Mouse (Mus musculus): ENCODE results near the gene Abcb4.
"Not testable (repeated sequence)": the region's sequence is repeated elsewhere in the genome, so short reads cannot be mapped to it uniquely, and the experiment has no call there.

The Abcb4 gene

DNA sequence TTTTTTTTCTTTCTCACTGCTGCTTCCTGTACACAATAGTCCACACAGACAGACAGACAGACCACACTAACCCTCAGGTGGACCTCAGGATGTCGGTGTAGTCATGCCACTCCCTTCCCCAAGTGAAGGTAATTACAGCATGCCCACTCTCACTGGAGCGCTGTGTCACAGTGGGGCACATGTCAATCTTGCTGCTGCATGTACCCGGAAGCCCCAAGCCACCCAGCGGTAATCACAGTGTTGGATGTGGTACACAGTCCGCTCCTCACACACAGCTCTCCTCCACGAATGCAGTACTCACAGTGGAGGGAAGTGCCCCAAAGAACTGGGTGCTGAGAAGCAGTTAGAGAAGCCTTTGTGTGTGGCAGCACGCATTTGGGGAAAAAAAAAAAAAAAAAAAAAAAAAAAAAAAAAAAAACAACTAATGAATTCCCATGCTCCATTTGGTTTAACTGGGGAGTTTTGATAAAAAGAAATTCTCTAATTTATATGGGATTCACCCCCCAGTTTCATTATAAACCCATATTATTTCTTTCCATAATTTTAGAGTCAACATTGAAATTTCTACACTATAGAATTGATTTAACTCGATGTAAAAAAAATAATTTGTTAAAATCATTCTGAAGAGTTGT, 18.2 kb downstream of the Abcb4 start:
- no peak for DNase-seq (ENCODE audit: low spot score)

DNA sequence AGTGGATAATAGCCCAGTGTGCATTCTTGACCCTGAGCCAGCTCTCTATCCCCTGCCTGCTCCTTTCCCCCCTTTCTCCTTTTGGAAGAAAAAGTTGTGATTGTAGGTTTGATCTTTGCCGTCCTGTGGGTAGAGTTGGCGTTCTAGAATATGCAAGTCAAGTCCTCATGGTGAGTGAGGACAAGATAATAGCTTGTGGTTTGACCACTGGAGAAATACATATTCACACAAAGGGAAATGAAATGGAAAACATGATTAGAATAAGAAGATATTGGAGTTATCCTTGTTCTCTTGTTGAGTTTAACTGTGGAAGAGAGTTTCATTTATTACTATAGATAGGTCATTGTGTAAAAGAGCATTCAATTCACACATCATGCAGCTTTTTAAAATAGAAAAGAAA, 22.9 kb downstream of the Abcb4 start:
- DNase-seq (ENCODE audit: low spot score) = no peak

DNA sequence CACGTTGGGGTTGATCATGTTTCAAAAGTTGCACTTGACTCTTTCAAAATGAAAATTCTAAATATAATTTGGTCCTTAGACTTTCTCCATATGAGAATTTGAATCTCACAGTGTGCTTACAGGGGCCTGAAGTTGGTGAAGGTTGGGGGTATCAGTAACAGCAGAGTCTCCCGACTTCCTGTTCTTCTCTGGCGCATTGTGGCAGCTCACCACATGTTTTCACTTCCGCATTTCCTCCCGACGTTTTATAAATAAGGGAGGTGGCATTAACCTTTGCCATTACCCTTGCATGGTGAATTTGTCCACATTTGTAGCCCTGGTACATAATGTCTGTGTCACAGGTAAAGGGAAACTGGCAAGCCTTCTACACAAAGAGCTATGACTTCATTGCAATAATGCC, 23.6 kb downstream of the Abcb4 start:
- no peak for DNase-seq (ENCODE audit: low spot score)

DNA sequence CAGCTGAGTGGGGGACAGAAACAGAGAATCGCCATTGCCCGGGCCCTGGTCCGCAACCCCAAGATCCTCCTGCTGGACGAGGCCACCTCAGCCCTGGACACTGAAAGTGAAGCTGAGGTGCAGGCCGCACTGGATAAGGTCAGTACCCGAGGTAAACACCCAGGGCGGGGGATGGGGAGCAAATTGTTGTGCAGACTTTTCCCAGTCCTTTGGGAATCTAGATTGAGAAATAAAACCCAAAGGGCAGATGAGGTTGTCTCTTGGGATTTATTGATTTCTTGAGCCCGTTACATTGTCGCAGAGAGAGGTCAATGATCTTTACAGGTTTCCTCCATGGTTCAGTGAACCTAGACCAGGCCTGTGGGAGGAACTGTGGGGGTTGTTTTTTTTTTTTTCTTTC, 34.9 kb downstream of the Abcb4 start:
- no peak for DNase-seq (ENCODE audit: low spot score)

DNA sequence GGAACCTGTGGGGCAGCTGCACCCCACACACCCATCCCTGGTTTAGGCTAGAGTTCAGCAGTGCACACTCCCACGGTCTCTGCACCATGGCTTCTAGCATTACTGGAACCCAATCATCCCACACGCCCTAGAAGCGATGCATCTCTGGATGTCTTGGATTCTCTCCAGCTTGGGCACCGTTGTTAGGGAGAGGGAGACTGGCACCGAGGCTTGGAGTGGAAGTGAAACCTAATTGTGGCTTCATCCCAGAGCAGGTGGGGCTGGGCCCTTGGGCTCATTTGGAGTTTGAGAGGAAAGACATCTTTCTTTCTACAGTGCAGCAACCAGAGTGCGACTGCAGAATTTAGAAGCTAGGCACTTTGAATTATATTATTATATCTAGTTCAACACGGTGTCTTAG, 44.4 kb downstream of the Abcb4 start:
- DNase-seq (ENCODE audit: low spot score) = no peak

DNA sequence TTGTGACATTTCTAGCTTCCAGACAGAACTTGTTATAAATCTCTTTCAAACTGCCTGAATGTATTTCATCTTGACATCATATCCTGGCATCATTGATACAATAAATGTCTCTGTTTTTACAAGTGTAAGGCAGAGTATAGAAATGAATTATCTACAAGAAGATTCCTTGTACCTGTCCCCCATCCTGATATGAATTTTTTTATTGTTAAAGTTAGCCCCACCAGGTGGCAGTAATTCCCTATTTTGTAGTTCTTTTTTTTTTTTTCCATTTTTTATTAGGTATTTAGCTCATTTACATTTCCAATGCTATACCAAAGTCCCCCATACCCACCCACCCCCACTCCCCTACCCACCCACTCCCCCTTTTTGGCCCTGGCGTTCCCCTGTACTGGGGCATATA, 47.7 kb downstream of the Abcb4 start:
- DNase-seq (ENCODE audit: low spot score) = not testable (repeated sequence)

DNA sequence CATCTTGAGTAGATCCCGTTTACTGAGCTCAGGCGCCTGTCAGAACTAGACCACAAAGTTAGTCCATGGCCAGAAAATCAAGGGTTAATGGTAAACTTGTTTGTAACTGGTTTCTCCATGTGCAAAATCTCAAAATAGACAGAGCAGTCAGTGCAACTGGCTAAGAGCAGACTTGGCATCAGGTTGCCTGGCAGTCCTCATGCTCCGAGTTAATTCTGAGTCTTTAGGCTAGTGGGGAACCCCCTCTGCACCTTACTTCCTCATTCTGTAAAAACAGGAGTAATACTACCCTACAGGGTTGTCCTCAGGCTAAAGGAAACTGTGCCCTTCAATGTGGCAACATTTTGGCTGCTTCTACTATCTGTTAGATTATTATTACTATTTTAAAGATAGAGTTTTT, 50.3 kb downstream of the Abcb4 start:
- no peak for DNase-seq (ENCODE audit: low spot score)

DNA sequence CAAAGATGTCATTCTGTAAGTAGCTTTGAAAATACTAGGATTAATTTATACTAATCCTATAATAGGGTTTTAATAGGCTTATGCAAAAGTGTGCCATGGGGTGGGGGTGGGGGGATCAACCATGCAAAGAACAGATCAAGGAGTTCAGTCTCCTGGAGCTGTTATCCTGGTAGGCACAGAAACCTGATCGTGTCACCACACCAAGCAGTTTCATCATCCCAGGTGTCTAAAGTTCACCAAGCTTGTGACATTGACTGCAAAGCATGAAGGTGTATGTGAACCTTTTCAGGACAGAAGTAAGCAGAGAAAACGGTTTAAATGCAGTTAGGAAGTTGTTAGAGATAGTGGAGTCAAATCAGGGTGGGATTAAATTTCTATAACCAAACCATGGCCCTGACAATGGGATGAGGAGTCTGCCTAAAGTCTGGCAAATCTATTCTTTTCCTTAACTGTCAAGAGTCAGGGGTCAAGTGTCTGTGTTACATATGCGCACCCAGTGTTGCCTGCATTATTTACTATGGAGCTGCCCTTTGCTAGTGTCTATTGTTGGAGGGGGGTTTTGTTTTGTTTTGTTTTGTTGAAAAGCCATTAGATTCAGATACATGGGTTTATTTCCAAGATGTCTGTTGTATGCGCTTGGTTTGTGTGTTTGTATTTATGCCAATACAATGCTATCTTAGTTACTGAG, 54.0 kb downstream of the Abcb4 start:
- no peak for DNase-seq (ENCODE audit: low spot score)

DNA sequence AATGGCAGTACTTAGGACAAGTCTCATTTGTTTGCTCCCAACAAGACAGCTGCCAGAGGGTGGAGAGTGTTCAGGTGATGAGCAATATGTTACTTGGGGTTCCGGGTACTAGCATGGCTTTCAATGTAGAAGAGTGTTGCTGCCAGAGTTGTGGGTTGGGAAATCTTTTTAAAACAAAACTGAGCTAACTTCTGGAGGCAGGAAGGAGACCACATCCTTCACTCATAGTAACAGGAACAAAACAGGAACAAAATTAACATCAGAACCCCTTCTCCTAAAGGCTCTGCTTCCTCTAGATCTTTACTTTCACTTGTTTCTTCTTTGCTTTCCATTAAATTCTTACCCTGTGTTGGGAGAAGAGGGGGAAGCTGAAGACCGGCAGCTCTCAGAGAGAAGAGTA, 60.1 kb downstream of the Abcb4 start:
- no peak for DNase-seq (ENCODE audit: low spot score)

DNA sequence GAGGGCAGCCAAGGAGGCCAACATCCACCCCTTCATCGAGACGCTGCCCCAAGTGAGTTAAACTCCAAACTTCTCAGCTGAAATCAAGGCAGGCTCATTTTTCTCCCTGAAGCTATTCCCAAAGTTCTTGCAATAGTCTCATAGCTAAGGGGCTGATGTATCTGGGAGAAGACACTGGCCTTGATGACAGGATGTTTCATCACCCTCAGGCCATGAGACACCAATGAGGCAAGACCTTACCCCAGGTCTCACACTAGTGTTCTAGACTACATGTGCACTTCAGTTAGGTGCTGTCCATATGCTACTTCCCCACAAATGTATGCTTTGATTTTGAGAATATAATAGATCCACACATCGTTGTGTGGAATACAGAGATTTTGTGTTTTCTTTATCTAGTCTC, 62.0 kb downstream of the Abcb4 start:
- DNase-seq (ENCODE audit: low spot score) = no peak

DNA sequence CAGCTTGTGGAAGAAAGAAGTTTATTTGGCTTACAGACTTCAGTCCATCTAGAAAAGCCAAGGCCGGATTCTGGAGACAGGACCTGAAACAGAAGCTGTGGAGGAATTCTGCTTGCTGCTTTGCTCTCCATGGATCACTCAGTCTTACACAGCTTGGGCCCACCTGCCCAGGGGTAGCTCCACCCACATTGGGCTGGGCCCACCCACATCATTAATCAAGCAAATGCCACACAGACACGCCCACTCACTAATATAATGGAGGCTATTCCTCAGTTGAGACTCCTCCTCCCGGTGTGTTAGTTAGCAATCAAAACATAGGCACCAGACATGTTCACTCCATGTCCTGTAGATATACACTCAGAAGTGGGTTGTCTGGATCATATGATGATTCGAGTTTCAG, 67.0 kb downstream of the Abcb4 start:
- DNase-seq (ENCODE audit: low spot score) = no peak

DNA sequence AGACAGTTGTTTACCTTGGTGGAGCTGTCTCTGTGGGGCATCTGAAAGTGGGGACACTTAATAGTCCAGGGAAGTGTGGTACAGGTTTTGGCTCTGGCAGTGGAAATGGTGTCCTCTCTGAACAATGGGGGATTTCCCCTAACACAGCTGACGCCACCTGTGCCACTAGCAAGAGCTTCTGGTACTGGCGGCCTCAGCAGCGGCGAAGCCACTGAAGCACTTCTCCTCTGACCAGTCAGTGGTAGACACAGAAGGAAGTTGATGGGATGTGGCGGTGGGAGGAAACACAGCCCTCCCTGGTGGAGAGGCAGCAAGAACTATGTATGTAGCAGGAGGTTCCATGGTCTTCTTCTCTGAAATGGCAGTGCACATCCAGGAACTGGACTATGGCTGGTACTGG, 71.0 kb downstream of the Abcb4 start:
- DNase-seq (ENCODE audit: low spot score) = no peak

DNA sequence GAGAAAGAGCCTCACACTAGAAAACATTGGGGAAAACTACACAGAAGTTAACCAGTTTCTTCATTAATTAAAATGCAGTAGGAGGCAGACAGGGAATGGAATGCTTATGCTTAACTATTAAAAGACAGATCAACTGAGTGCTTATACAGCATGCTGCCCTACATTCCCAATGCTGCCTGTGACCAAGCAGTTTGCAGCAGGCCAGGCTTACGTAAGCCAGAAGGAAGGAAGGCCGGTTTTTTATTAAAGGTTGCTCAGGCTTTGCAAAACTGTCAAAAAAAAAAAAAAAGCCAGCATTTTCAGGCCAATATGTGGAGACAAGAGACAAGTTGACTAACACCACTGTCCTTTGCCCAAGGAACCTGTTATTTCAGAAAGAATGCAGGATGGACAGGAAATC, 77.2 kb downstream of the Abcb4 start:
- no peak for DNase-seq (ENCODE audit: low spot score)

DNA sequence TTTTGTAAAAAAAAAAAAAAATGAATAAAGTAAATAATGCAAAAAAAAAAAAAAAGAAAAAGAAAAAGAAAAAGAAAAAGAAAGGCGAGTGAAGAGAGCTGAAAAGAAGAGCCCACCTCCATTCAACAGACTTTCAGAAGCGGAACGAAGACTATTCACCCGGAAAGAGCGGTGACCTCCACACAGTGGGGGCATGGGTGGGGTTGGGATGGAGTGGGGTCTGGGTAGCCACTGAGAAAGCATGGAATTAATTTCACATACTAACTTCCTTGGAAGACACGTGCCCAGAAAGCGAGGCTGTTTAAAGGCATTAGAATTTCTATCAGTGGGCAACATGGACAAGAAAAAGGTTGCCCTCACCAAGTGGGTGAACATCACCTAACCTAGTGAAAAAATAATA, 78.8 kb downstream of the Abcb4 start:
- DNase-seq (ENCODE audit: low spot score) = no peak

DNA sequence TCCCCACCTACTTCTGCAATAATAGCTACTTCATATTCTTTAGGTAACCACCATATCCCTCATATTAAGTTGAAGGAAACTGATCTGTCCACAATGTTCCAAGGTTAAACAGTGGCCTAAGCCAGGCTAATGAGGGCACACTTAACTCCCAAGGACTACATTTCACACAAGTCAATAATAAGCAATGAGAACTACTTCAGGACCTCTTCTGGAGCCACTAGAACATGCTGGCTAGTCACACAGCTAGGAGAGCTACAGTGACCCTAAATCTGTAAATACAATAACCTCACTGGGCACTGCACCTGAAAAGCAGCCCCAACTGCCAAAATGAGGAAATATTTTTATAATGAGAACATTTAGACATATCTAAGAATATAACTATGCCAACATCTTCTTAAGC, 81.2 kb downstream of the Abcb4 start:
- DNase-seq (ENCODE audit: low spot score) = no peak

DNA sequence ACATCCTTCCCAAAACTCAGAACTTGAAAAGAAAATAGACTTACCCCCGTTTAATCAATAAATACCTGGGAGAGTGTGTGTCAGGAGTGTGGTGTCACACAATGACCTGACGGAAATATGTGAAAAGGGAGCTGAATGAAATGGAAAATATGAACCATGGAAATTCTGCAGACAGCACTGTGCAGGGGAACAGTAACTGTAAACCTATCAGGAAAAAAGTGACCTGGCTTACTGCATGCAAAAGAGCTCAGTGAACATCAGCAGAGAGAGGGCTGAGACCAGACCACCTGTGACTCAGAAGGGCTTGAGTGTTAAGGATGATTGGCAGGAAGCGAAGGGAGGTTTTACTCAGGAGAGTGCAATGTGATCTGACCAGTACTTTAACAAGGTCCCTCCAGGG, 92.0 kb downstream of the Abcb4 start:
- no peak for DNase-seq (ENCODE audit: low spot score)

DNA sequence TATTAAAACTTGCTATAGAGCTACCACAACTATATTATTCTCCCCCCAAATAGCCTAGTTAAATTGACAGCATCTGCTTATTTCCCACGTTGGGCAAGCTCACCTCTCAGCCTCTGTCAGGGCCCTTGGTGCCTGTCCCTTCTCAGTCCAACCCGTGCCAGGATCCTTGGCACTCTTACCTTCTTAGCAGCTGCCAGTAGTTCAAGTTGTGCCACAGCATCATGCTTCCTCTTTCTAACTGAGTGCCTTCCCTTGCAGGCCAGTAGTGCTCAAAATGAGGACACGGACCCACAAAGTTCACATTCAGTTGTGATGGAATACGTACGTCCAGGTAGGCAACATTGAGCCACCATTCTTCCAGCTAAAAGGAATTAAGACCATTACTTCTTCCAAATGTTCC, 94.4 kb downstream of the Abcb4 start:
- no peak for DNase-seq (ENCODE audit: low spot score)

DNA sequence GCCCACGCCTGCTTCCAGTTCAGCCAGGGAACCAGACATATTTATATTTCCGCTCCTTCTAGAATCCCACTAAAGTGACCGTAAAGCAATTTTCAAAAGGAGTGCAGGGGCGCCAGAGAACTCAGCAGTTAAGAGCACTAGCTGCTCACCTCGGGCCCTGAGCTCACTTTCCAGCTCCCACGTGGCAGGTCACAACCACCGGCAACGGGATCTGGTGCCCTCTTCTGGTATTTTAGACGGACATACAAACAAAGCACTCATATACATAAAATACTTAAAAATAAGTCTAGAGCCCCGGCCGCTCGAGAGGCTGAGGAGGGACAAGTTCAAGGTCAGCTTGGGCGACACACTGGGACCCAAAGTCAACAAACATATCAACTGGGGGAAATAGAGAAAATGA, 97.0 kb downstream of the Abcb4 start:
- DNase-seq (ENCODE audit: low spot score) = no peak

DNA sequence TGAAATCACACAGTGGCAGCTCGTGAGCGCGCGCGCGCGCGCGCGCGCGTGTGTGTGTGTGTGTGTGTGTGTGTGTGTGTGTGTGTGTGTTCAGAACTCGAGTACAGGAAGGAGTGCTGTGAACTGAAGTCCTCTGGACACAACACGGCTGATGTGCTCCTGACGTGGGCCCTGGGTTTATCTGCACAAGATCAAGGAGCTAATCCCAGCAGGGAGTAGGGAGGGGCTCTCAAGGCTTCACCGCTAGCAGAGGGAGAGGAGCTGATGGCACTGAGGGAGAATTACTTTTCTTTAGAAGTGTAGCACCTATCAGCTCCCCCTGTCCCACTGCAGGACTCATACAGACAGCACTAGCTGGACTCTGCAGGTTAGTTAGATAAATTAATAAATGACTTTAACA, 98.1 kb downstream of the Abcb4 start:
- DNase-seq (ENCODE audit: low spot score) = no peak

DNA sequence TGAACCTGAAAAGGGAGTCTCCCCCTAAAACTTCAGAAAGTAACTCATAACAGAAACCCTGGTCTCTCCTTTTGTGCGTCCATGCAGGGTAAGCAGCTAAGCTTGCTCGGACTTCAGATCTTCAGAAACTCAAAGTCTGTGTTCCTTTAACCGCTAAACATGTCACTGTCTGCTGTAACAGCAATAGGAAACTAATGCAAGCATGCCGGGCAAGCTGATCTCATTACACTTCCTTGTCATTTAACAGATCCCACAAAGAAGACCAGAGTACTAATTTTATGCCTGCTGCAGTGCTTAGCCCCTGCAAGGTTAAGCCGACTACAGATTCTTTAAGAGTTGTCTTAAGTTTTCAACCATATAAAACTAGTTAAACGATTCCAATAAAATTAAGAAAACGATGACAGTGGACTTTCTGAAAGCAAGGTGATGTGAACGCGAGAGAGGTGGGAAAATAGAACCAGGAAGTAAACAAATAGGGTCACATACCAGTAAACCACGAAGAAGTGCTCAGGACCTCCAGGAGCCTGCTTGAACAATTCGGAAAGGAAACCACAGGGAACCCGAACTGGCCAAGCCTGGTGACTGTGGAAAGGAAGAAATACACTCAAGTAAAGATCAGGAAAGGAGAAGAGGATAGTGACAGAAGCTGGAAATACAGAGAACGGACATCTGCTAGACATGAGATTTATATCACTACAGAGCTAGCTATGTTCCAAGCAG, 102.6 kb downstream of the Abcb4 start:
- DNase-seq (ENCODE audit: low spot score) = no peak

DNA sequence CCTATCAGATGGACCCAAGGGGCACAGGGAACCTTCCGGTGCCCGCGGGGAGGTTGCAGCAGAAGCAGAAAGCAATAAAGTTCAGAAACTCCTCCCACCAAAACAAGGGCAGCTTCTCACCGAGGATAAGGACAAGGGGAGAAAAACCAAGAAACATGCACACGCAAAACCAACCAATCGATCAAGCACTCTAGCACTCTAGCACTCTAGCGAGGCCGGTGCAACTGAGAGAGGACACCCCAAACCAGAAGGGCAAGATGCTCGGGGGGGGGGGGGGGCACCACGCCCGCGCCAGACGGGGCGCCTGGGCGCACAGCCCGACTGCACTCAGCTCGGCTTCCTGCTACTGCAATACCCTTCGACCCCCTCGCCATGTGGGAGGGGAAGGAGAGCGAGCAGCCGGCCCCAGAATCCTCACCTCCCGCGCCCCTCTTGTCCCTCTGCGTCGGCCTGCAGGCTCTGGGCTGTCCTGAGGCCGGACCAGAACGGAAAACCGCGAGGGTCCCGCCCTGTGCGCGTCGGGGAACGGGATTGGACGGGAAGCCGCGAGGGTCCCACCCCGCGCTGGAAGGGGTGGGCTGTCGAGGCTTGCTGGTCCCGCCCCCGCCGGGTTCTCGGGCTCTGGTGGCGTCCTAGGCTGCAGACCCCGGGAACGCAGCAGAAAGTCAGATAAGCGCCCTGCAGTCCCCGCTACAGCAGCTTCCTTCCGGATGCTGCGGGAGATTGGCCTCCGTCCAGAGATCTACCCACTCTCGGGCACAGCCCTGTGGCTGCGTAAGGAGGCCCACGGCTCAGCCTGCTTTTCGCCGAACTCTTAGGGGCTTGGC, 103.4 kb downstream of the Abcb4 start, which contains the start of gene Crot:
Gene Crot (minus strand): TSS at position 639 of the 827 bp plus-strand sequence.
- peak; percentile 91 for DNase-seq (ENCODE audit: low spot score)

DNA sequence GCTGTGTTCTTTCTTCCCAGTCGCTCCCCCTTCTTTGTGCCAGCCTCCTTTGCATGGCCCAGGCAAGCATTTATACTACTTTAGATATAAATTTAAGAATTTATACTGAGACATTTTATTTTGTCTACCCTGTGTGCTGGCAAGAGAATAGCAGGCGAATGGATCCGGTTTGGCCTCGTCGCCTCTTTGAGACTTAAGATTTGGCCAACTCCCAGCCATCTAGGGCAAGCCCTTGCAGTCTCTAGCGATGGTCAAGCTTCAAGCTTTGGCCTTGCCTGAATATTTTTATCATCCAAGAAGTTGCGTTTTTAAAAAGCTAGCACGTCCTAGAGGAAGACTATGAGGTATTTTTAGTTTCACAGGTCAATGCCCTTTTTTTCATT, 104.0 kb downstream of the Abcb4 start:
- no peak for DNase-seq (ENCODE audit: low spot score)

DNA sequence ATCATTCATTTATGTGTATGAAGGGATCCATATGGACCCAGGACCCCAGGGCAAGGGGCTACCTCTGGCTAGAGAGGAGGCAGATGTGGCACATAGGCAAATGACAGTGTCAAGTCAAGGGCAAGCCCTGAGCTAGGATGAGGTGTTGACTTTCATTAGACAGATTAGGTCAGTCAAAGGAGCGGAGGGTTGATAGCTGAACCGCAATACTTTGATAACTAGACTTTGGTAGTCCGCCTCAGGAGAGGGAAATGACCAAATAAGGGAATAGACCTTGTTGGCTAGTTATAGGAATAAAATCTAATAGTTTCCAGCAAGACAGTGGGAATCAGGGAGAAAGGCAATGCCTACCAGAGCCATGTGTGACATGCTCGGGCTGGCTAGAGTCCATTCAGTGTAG, 105.6 kb downstream of the Abcb4 start:
- DNase-seq (ENCODE audit: low spot score) = no peak
